Mouse (Mus musculus) CH12.LX (cell line): ENCODE measurements at regions not wholly inside any gene's neighbourhood (a gene's known extent, or its start where the extent isn't known, plus 50 kb on each side); places are given as distances from the start of the nearest gene placed in this dataset.

Source experiments
- CTCF ChIP-seq, 2 experiments: IDR thresholded peaks in 1 of 2; conservative IDR thresholded peaks in 1 of 2; 2 replicates each; pipeline ENCODE4 v1.5.1; 2011 to 2012; ENCODE audit warnings: low read depth in 2 of 2, low read length in 2 of 2, improper control_type of control experiment in 1 of 2, inconsistent platforms in 1 of 2, mild to moderate bottlenecking in 1 of 2, moderate library complexity in 1 of 2
- HCFC1 ChIP-seq: IDR thresholded peaks from 2 replicates; pipeline ENCODE4 v1.6.1; 2012; ENCODE audit warnings: low read depth, mild to moderate bottlenecking, inconsistent platforms, low read length, improper control_type of control experiment
- IRF4 ChIP-seq: IDR thresholded peaks from 2 replicates; pipeline ENCODE4 v1.6.1; 2014; ENCODE audit warnings: low read depth, mild to moderate bottlenecking, inconsistent platforms, low read length, improper control_type of control experiment
- JUND ChIP-seq: conservative IDR thresholded peaks from 2 replicates; pipeline ENCODE4 v1.6.1; 2011; ENCODE audit warnings: low read depth, low read length, improper control_type of control experiment
- MAX ChIP-seq: IDR thresholded peaks from 2 replicates; pipeline ENCODE4 v1.6.1; 2011; ENCODE audit warnings: low read length, improper control_type of control experiment
- MYC ChIP-seq: IDR thresholded peaks from 2 replicates; pipeline ENCODE4 v1.6.1; 2011; ENCODE audit warnings: low read depth, mild to moderate bottlenecking, improper control_type of control experiment, low read length
- NRF1 ChIP-seq: IDR thresholded peaks from 2 replicates; pipeline ENCODE4 v1.6.1; 2014; ENCODE audit warnings: low read depth, mild to moderate bottlenecking, inconsistent platforms, low read length, improper control_type of control experiment, moderate library complexity
- POLR2A ChIP-seq: IDR thresholded peaks from 2 replicates; pipeline ENCODE4 v1.6.1; 2011; ENCODE audit warnings: low read depth, mild to moderate bottlenecking, improper control_type of control experiment, low read length
- TBP ChIP-seq: conservative IDR thresholded peaks from 2 replicates; pipeline ENCODE4 v1.6.1; 2011; ENCODE audit warnings: low read depth, low read length, improper control_type of control experiment
- ZC3H11A ChIP-seq: IDR thresholded peaks from 2 replicates; pipeline ENCODE4 v1.6.1; 2012; ENCODE audit warnings: low read depth, mild to moderate bottlenecking, inconsistent platforms, low read length, improper control_type of control experiment

- TF ChIP-seq JUND: no peak
- TF ChIP-seq ZC3H11A: no peak
- TF ChIP-seq HCFC1: no peak
- no peak for TF ChIP-seq POLR2A
- no peak for TF ChIP-seq CTCF (conservative IDR thresholded peaks at IDR 0.05 in 1 of 2, IDR thresholded peaks at IDR 0.05 in 1 of 2; ENCODE audit: low read depth in 2 of 2, low read length in 2 of 2)
- no peak for TF ChIP-seq MYC
- TF ChIP-seq MAX: no peak
- no peak for TF ChIP-seq TBP
- TF ChIP-seq IRF4: no peak
- TF ChIP-seq NRF1: no peak
Observed at GRCm38 (mm10) chr8:107658386-107658785, 70.1 kb upstream of the Psmd7 start.
